Mouse (Mus musculus): Measurements from ENCODE around the gene Itpr3.

The Itpr3 gene

DNA sequence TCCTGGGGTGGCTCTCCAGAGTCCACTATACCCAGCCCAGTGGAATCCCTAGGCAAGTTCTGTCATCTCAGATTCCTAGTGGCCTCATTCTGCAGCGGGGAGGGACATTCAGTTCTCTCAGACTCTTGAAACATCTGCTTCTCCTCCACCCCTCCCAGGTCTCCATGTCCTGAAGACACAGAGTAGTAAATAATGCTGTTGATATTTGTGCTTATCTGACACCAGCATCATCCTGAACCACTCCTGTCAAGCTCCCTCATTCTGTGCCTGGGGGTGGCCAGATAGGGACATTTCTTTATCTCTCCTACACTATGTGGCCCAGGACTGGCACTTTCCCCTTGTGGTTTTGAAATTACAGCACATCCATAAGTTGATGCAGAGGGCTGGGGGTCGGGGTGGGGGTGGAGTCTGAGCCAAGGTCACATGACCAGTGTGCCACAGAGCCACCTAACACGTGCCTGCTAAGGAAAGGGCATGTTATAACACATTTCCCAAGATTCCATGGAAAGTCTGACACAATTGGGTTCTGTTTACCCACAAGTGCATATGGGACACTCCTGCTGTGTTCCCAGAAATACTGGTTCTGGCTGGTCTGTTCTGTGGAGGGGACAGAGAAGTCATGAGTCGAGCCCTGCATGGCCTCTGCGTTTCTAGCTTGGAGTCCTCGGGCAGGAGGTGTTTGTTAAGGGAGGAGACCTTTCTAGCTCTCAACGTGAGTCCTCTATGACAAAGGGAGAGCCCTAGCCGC lies 96.0 kb downstream of the Itpr3 start:
- no peak for DNase-seq

DNA sequence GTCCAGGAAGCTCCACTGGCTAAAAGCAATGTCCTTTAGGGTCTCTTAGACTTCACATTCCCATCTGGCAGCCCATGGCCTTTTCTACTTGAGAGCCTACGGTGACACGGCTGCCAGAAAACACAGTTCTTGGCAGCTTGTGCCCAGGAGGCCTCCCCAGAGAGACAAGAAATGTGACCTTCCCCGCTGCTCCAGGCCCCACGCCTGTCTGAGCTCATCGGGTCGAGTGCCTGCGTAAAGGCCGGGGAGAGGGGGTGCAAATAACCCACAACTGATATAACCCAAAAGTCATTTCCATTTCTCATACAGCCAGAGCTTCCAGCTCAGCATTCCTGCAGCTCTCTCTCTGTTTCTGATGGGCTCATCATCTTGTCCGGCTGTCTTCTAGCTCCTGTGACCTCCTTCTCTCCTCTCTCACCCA lies 96.7 kb downstream of the Itpr3 start:
- DNase-seq = no peak

DNA sequence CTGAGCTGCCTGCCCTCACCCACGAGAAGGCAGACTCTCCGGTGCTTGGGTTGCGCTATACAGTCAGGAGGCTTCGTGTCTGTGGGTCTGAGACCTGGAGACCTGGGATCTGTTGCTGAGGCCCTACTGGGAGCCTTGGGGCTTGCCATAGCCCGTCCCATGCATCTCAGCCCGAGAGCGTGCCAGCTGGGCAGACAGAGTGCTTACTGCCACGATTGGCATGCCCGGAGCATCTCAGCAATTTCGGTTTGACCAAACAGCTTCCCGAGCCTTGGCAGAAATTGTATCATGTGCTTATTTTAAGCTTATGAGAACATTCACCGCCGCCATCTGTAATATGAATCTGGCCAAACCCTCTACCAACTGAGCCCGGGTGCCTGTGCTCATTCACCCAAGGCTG lies 97.2 kb downstream of the Itpr3 start:
- DNase-seq = no peak

DNA sequence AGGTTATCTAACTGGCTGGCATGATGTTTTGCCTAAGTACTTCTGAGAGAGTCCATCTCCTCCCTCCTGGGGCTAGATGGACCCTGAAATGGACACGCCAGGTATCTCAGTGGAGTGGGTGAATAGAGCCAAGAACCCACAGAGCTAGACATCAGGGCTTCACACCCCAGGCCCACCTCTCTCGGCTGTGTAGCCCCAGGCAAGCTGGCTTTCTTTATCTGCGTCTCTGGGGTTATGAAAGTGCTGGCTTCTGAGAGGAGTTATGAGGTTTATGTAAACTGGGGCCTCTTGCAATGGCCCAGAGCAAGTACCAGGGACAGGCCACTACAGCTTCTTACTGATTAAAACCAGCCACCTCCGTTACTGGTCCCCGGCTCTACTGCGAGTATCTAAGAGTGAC lies 97.8 kb downstream of the Itpr3 start:
- no peak for DNase-seq

DNA sequence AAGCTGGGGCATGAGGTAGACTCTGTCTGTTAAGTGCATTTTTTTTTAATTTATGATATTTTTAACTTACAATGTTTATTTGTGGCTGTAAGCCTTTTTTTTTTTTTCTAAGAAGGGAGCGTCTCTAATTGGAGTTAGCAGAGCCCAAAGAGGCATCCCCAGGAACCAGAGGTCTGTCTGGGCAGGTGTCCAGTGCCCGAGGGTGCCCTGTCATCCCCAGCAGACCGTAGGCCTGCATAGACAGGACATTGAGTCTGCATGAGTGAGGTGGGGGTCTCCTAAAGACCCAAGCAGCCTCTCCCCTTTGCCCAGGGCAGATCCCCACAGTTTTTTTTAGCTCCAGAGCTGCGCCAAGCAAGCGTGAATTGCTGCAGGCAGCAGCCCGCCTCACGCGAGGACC lies 98.6 kb downstream of the Itpr3 start:
- DNase-seq = no peak

DNA sequence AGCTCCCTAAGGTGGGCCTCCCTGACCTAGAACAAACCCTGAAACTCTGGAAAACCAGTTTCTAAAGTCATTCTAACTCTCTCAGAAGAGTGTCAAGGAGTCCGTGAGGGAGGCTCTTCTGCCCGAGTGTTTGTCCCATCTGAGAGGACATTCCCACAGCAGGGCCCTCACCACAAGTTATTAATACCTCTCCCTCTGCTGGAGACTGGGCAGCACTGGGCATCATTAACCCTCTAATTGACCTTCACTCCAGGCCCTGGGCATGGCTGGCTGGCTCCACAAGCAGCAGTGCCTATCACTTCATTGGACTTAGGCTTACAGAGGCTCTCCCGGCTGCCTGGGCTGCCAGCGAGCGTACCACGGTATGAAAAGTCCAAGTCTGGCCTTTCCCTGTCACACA lies 101.3 kb downstream of the Itpr3 start:
- no peak for DNase-seq

DNA sequence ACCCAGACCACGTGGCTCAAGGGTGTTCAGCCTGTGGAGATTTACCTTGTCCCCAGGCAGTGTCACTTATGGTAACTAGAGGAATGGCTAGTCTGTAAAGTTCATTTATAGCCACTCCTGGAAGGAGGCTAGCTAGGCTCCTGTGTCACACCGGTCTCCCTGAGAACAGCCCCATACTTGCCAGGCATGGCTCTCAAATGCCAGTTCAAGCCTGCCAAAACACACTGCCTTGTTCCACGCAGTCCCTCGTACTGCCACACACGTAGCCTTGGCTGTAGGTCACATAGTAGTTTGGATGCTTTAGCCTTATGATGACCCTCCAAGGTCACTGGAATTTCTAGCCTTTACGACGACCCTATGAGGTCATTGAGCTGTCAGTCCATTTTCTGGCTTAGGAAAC lies 102.1 kb downstream of the Itpr3 start:
- no peak for DNase-seq

DNA sequence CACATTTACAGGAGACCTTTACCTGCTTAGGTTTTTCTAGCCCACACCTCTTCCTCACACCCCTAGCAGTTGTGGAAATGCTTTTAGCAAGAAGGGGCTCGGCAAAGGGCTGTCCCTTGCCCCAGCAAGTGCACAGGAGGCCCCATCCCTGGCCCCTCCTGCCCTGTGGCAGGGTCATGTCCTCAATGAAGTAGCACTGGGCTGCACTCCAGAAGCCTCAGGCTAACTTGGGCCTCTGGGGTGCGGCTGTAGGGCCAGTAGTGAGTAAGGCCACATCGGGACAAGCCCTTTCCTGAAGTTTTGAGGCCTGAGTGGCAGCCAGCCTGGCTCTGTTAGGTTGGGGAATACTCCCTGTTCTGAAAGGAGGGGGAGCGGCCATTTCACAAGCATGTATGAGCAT lies 103.8 kb downstream of the Itpr3 start:
- peak; percentile 45 for DNase-seq

DNA sequence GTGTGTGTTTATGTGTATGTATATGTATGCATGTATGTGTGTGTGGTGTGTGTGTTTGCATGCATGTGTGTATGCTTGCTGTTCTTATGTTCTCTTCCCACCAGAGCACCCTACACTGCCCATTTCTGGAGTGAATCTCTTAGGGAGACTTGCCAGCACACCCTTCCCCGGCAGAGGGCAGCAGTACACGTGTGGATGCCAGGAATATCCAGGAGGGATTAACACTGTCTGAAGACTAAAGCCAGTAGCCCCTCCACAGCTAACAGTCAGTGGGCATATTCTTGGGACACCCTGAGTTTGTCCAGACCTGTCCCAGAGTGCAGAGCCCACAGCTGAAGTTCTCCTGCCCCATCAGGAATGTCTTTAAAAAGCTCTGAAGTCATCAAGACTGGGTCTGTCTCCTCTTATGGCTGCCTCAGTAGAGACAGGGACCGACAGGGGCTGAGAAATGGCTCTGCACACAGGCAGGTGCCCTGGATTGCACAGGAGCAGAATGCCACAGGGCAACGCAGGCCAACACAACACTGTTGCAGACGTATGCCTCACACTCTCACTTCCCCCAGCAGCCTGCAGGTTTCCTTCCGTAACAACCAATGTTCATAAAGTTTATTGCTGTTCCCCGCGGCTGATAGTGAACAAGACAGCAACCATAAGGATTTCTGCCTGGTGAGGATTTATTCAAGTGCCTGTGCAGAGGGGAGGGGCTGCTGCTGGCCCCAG lies 108.1 kb downstream of the Itpr3 start:
- DNase-seq = peak; percentile 62

DNA sequence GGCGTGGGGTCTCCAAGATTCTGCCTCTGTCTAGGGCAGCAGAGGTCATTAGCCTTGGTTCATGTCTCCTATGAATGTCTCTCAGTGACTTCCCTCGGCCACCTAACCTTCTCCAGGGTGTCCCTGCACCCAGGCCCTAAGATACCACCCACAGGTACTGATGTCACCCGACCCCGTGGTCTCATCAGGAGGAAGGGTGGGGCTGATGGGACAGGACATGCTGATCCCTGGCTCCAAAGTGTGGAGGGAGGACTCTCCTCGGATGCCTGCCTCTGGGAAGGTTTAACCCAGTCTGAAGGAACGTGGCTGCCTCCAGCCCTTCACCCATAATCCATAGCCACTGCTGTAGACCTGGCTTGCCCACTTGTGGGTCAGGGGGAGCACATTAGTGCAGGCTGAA lies 109.8 kb downstream of the Itpr3 start:
- DNase-seq = no peak

DNA sequence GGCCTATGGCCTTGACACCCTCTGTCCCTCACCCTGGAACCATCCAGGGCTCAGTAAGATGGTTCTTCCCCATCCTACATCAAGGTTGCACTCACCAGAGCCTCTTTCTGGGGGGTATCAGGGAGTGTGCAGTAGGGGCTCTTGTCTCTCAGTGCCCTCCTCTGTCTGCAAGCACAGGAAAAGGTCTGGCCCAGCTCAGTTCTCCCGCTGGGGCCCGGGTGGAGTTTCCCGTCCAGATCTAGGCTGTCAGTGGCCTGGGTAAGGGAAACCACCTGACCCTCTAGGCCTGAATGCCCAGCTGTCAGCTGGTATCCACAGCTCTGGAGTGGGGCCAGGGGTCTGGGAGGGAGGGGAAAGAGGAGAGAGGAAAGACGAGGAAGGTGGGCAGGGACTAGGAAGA lies 110.4 kb downstream of the Itpr3 start, which contains the start of gene Ip6k3:
Gene Ip6k3 (minus strand): TSS at position 251 of the 400 bp plus-strand sequence.
- DNase-seq = peak; percentile 46

DNA sequence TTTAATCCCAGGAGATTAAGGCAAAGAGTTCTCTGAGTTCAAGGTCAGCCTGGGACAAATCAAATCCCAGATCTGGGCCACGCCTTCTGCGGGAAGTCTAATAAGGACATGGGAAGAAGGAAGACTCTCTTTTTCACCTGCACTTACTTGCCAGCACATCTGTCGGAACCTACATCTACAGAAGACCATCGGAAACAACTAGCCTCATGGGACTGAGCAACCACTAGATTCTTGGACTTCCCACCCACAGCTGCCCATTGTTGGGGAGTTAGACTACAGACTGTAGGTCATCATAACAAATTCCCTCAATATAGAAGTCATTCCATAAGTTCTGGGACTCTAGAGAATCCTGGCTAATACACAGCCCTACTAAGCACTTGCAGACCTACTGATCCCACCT lies 111.5 kb downstream of the Itpr3 start:
- no peak for DNase-seq

DNA sequence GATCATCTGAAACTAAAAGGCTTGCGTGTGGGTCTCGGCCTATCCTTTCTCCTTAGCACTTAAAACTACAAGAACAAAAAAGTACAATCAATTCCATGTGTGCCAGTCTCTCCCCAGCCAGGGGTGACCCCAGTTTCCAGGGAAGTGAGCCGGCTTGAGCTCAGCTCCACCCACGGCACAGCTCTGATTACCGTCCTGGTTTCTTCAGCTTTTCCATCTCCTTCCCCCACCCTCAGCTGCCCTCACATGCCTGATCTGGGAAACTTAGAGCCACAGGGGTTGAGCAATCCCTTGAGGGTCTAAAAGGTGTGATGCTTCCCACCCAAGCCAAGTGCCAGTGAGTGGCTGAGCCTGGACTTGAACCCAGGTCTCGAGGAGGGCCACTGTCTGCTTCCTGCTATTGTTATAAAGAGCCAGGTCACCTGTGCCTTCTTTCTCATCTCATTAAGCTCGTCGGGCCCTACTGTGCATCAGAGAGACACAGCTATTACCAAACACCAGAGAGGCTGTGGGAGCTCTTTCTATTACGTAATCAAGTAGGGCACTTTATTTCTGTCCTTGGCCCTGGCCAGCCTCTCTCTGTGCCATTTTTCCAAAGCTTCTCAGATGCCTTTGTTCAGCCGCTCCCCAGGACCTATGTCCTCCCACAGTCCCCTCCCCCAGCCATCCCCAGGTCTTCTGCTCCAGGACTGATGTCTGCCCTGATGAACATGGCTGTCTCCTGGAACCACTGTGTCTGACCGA lies 113.0 kb downstream of the Itpr3 start:
- no peak for DNase-seq

DNA sequence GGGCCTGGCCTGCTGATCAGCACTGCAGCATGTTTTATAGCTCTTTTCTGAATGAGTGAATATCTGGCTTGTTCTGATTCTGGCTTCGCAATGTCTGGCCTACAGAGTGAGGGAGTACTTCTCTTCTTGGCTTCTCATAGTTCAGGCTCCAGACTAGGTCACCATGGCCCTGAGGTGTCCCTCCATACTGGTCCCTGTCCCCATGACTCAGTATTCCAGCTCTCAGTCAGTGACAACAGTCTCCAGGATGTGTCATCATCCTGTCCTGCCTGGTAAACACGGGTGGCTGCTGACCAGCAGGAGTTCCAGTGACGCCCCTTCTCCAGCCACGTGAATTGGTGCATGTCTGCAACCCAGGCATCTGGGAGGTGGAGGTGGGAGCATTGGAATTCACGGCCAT lies 114.0 kb downstream of the Itpr3 start:
- DNase-seq = no peak
